Mouse (Mus musculus) thymus, adult 2 months (tissue): ENCODE results near the gene Ppid. TPM values are rescaled to one million over a fixed set of nuclear protein-coding genes. Genes with fewer than 3 reads are reported as not detected.
"Not testable (repeated sequence)": the region's sequence is repeated elsewhere in the genome, so short reads cannot be mapped to it uniquely, and the experiment has no call there.

Experiments used
- DNase-seq: peaks from one replicate; pipeline ENCODE4 v3.0.0; 2021
- H3K27ac ChIP-seq: fragments of 200-500 bp; 2 replicates; pipeline ENCODE4 v1.5.1; 2012; ENCODE audit warnings: low read length, control low read depth; ENCODE audit not compliant: control insufficient read depth, insufficient read depth
- H3K27me3 ChIP-seq: fragments of 200-500 bp; 2 replicates; pipeline ENCODE4 v1.6.1; 2012; ENCODE audit warnings: mild to moderate bottlenecking, low read length, moderate library complexity, mixed read lengths; ENCODE audit not compliant: control insufficient read depth, insufficient read depth
- H3K36me3 ChIP-seq: fragments of 200-500 bp; 2 replicates; pipeline ENCODE4 v1.6.1; 2012; ENCODE audit warnings: mild to moderate bottlenecking, low read length, moderate library complexity; ENCODE audit not compliant: control insufficient read depth, insufficient read depth
- H3K4me1 ChIP-seq: fragments of 200-500 bp; replicated peaks from 2 replicates; pipeline ENCODE4 v1.6.1; 2012; ENCODE audit warnings: low read length; ENCODE audit not compliant: control insufficient read depth, insufficient read depth
- H3K4me3 ChIP-seq: fragments of 200-500 bp; 2 replicates; pipeline ENCODE4 v1.5.1; 2012; ENCODE audit warnings: mild to moderate bottlenecking, low read length, control low read depth, moderate library complexity; ENCODE audit not compliant: control insufficient read depth, insufficient read depth
- CTCF ChIP-seq: fragments of 200-500 bp; IDR thresholded peaks from 2 replicates; pipeline ENCODE4 v1.5.1; 2012; ENCODE audit warnings: mild to moderate bottlenecking, control low read depth, low read length, moderate library complexity, borderline replicate concordance; ENCODE audit not compliant: control insufficient read depth, poor library complexity, insufficient read depth; ENCODE audit errors: extremely low read depth
- POLR2A ChIP-seq: fragments of 200-500 bp; IDR thresholded peaks from 2 replicates; pipeline ENCODE4 v1.6.1; 2012; ENCODE audit warnings: mild to moderate bottlenecking, low read length, control low read depth, moderate library complexity; ENCODE audit not compliant: control insufficient read depth, poor library complexity, insufficient read depth; ENCODE audit errors: extremely low read depth
- WGBS: fragments of 180-500 bp; shearing (Covaris S2); methylation state at CpG from one replicate; pipeline ENCODE4 v1.1.7; 2018; 5-methylcytosine and 5-hydroxymethylcytosine counted together
- polyA plus RNA-seq: library from polyadenylated mRNA; depleted of rRNA; stranded (reverse); fragments of >200 nt; gene quantifications from 2 replicates; pipeline ENCODE4 v1.2.3, GENCODE M21; 2012

Gene Ppid
- polyA plus RNA-seq, 1 experiment = 15.6 TPM

GRCm38 (mm10) chr3:79564875-79565606 is 26.1 kb upstream of the Ppid start:
- Histone ChIP-seq H3K4me3 (no peak overlapping the region), H3K27me3 (peaks cover 5% of the 10 kb centered on the region; the same call in 1 of the 2 replicates), H3K36me3 (no peaks in the 10 kb centered on the region), H3K27ac (no peak overlapping the region), H3K4me1 (peaks cover 8% of the 10 kb centered on the region)
- WGBS = 90% methylated on average over 10 of the region's 10 CpGs
- DNase-seq = no peak
- TF ChIP-seq POLR2A = no peak
- no peak for TF ChIP-seq CTCF

GRCm38 (mm10) chr3:79566716-79567691 is 24.1 kb upstream of the Ppid start:
- Histone ChIP-seq H3K27ac (no peak overlapping the region), H3K4me3 (peak overlapping the region; percentile 74), H3K27me3 (peaks cover 5% of the 10 kb centered on the region; the same call in 1 of the 2 replicates), H3K4me1 (peaks cover 8% of the 10 kb centered on the region), H3K36me3 (no peaks in the 10 kb centered on the region)
- WGBS = 12% methylated on average over 60 of the region's 60 CpGs
- peak; percentile 24 for DNase-seq
- TF ChIP-seq POLR2A = no peak
- TF ChIP-seq CTCF = 0 out of 2 replicates have a peak, but pooled peaks have one; percentile 15

DNA sequence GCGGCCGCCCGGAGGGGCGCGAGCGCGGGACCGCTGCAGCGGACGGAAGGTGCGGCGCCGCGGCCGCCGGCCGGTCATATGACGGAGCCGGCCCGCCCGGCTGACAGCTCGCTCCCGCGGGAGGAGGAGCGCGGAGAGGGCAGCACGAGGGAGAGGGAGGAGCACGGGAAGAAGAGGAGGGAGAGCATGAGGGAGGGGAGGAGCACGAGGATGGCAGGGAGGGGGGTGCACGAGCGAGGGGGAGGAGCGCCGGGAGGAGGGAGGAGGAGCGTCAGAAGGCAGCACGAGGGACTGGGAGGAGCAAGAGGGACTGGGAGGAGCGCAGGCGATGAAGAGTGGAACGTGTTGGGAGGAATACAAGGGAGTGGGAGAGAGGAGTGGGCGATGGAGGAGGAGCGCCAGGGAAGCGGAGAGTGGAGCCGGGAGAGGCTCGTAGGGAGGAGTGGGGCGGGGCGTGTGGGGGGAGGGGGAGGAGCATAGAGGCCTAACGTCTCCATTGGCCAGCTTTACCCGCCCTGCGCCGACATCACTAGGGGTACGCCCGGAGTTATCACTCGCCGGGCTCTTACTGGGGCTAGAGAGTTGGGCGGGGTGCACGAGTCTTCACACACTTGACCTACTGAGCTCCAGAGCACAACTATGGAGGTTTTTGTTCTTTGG is 23.3 kb upstream of the Ppid start, which contains the start of gene Fnip2:
Fnip2 (minus strand) TSS at position 94 of the 660 bp plus-strand sequence.
- DNase-seq = peak; percentile 81
- Histone ChIP-seq H3K4me1 (peaks cover 8% of the 10 kb centered on the region), H3K4me3 (peak within 1 kb of the TSS; percentile 74), H3K27ac (no peak within 1 kb of the TSS), H3K27me3 (peaks cover 5% of the 10 kb centered on the region; the same call in 1 of the 2 replicates), H3K36me3 (no peaks in the 10 kb centered on the region)
- WGBS = 1% methylated on average over 53 of the region's 55 CpGs
- TF ChIP-seq POLR2A (no peak), CTCF (no peak)

DNA sequence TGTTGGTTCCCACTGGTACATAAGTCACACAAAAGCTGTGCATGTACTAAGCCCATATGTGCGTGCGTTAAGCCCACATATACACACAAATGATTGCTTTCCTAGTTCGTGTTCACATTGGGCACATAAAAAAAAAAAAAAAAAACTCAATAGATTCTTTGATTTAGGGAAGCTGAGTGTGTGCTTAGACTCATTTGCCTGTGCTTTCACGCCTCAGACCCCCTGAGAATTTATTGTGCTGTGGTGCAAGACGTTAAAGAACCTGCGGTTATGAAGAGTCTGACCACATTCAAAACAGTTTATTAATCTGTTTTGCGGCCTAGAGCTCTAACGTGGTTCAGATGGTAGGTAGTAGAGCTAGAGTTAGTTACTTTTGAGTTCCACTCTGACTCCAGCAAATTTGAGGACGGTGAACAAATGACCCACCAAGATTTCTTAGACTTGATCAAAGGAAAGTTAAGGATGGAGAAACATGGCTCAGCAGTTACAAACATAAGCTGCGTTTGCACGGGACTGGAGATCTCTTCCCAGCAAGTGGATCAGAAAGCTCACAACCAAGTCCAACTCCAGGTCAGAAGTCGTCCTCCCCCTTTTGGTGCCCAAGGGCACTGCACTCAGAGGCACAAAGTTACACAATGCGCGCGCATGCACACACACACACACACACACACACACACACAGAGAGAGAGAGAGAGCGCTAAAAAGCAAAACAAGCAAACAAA is 22.4 kb upstream of the Ppid start:
- TF ChIP-seq POLR2A (no peak), CTCF (no peak)
- Histone ChIP-seq H3K4me1 (peaks cover 8% of the 10 kb centered on the region), H3K4me3 (no peak overlapping the region), H3K27ac (no peak overlapping the region), H3K27me3 (peaks cover 5% of the 10 kb centered on the region; the same call in 1 of the 2 replicates), H3K36me3 (no peaks in the 10 kb centered on the region)
- 80% methylated on average over 16 of the region's 16 CpGs for WGBS
- DNase-seq = no peak

- DNase-seq = no peak
- Histone ChIP-seq H3K36me3 (no peaks in the 10 kb centered on the region), H3K27me3 (peaks cover 5% of the 10 kb centered on the region; the same call in 1 of the 2 replicates), H3K4me1 (peaks cover 8% of the 10 kb centered on the region), H3K4me3 (no peak overlapping the region), H3K27ac (no peak overlapping the region)
- 96% methylated on average over 3 of the region's 3 CpGs for WGBS
- TF ChIP-seq CTCF = no peak
- TF ChIP-seq POLR2A = no peak
Measured at GRCm38 (mm10) chr3:79569351-79569681, 21.8 kb upstream of the Ppid start.

DNA sequence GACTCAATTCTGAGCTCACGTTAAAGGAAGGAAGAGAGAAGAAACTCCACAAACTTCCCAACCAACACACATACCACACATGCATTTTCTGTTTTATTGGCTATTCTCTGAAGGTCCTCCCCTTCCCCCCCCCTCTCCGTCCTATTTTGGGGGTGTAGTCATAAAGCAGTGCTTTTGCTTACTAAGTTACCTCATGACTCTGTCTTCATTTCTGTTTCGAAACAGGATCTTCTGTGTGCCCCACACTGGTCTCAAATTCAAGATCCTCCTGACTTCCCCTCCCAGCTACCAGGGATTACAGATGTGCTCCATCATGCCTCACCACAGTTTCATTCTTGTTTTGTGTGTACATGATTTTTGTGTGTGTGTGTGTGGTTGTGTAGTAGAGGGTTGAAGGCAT is 18.7 kb upstream of the Ppid start:
- DNase-seq = no peak
- WGBS = 55% methylated on average over 3 of the region's 3 CpGs
- Histone ChIP-seq H3K4me1 (peaks cover 3% of the 10 kb centered on the region; the same call in 1 of the 2 replicates), H3K27me3 (no peaks in the 10 kb centered on the region), H3K27ac (no peak overlapping the region), H3K4me3 (no peak overlapping the region), H3K36me3 (no peaks in the 10 kb centered on the region)
- no peak for TF ChIP-seq CTCF
- TF ChIP-seq POLR2A = no peak

- DNase-seq, H3K4me1 ChIP-seq, H3K4me3 ChIP-seq, H3K27ac ChIP-seq, H3K36me3 ChIP-seq, H3K27me3 ChIP-seq: not testable (repeated sequence)
- WGBS = 97% methylated on average over 5 of the region's 5 CpGs
Measured at GRCm38 (mm10) chr3:79573376-79573775, 17.8 kb upstream of the Ppid start.
